Mouse (Mus musculus) liver, adult 2 months (tissue): Measurements from ENCODE around the gene Creb5.

Experiments used
- CTCF ChIP-seq: fragments of 200-500 bp; IDR thresholded peaks from 2 replicates; pipeline ENCODE4 v1.5.1; 2011; ENCODE audit warnings: low read depth, low read length, control low read depth
- POLR2A ChIP-seq: fragments of 200-500 bp; IDR thresholded peaks from 2 replicates; pipeline ENCODE4 v1.6.1; 2011; ENCODE audit warnings: low read length, control low read depth; ENCODE audit not compliant: insufficient read depth; ENCODE audit errors: extremely low read depth

DNA sequence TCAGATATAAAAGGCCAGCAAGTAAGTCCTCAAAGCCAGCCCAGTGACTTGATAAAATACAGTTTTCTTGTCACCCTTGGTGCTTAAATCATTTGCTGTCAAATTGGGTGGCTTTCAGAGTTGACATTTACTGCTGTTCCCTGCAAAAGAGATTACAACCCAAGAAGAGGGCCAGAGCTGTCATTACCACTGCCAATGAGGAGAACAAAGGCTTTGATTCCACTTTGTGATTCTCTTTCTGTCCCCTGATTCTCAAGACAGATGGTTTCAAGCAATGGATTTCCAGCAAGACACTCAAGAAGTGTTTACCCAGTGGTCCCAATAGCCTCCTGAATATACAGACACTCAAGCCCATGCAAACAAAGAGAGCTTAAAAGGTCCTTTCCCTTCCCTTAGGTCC lies 451.1 kb downstream of the Creb5 start:
- no peak for TF ChIP-seq POLR2A
- TF ChIP-seq CTCF, result no peak
